Mouse (Mus musculus) lung, embryonic 16.5 days (tissue): Measurements from ENCODE around the gene Gpam. TPM values are rescaled to one million over a fixed set of nuclear protein-coding genes. Genes with fewer than 3 reads are reported as not detected.

ENCODE experiments used
- ATAC-seq: fragments of 200-750 bp; cut with Nextera tagmentation; 2 replicates; pipeline ENCODE4 v1.8.0; 2017; ENCODE audit warnings: low read depth, mild to moderate bottlenecking, moderate library complexity
- H3K27ac ChIP-seq: fragments of 300-500 bp; sonication (generic); 2 replicates; pipeline ENCODE4 v1.5.1; 2014; ENCODE audit warnings: mild to moderate bottlenecking, control low read depth, low read length
- H3K27me3 ChIP-seq: fragments of 300-500 bp; sonication (generic); 2 replicates; pipeline ENCODE4 v1.6.1; 2014; ENCODE audit warnings: low read depth, low read length, mixed read lengths; ENCODE audit not compliant: control insufficient read depth, insufficient read depth
- H3K36me3 ChIP-seq: fragments of 300-500 bp; sonication (generic); 2 replicates; pipeline ENCODE4 v1.6.1; 2014; ENCODE audit warnings: low read length; ENCODE audit not compliant: control insufficient read depth, insufficient read depth
- H3K4me1 ChIP-seq: fragments of 300-500 bp; sonication (generic); replicated peaks from 2 replicates; pipeline ENCODE4 v1.6.1; 2014; ENCODE audit warnings: low read length, mixed read lengths; ENCODE audit not compliant: control insufficient read depth, insufficient read depth
- H3K4me2 ChIP-seq: fragments of 300-500 bp; sonication (generic); 2 replicates; pipeline ENCODE4 v1.6.1; 2014; ENCODE audit warnings: low read depth, low read length, control low read depth
- H3K4me3 ChIP-seq: fragments of 300-500 bp; sonication (generic); 2 replicates; pipeline ENCODE4 v1.5.1; 2014; ENCODE audit warnings: mild to moderate bottlenecking, low read length, control low read depth
- H3K9ac ChIP-seq: fragments of 300-500 bp; sonication (generic); 2 replicates; pipeline ENCODE4 v1.6.1; 2014; ENCODE audit warnings: low read length, control low read depth
- H3K9me3 ChIP-seq: fragments of 300-500 bp; sonication (generic); 2 replicates; pipeline ENCODE4 v1.6.1; 2016; ENCODE audit warnings: low read length; ENCODE audit not compliant: control insufficient read depth
- WGBS: fragments of 180-500 bp; shearing (Covaris S2); extraction: QIAGEN DNeasy Blood & Tissue Kit; methylation state at CpG from one replicate; pipeline ENCODE4 v1.1.7; 2014; 5-methylcytosine and 5-hydroxymethylcytosine counted together
- polyA plus RNA-seq: library from polyadenylated mRNA; unstranded; fragments of >200 nt; fragmentation: Nextera tagmentation; extraction: Ambion mirVana; gene quantifications from 2 replicates; pipeline ENCODE4 v1.2.1, GENCODE M21; 2015

The Gpam gene
- polyA plus RNA-seq, 1 experiment from 2014 or later = 37.7 TPM

GRCm38 (mm10) chr19:55145136-55145535 is 18.1 kb upstream of the Gpam start:
- no peaks in the 10 kb centered on the region for H3K36me3 ChIP-seq
- H3K4me2 ChIP-seq = no peak overlapping the region
- no peak; the same call in 1 of the 2 replicates for ATAC-seq
- H3K4me3 ChIP-seq = no peak overlapping the region
- H3K9ac ChIP-seq = no peak overlapping the region
- peaks cover 19% of the 10 kb centered on the region; the same call in 1 of the 2 replicates for H3K4me1 ChIP-seq
- no peak overlapping the region for H3K27ac ChIP-seq
- no peaks in the 10 kb centered on the region for H3K9me3 ChIP-seq
- no peaks in the 10 kb centered on the region for H3K27me3 ChIP-seq
- WGBS = 52% methylated on average over 2 of the region's 2 CpGs

GRCm38 (mm10) chr19:55144691-55145090 is 17.7 kb upstream of the Gpam start:
- WGBS = 58% methylated on average over 5 of the region's 5 CpGs
- H3K4me2 ChIP-seq = no peak overlapping the region
- H3K4me3 ChIP-seq = no peak overlapping the region
- no peaks in the 10 kb centered on the region for H3K27me3 ChIP-seq
- H3K27ac ChIP-seq = no peak overlapping the region
- no peaks in the 10 kb centered on the region for H3K9me3 ChIP-seq
- H3K9ac ChIP-seq = no peak overlapping the region
- no peak for ATAC-seq
- no peaks in the 10 kb centered on the region for H3K36me3 ChIP-seq
- peaks cover 19% of the 10 kb centered on the region; the same call in 1 of the 2 replicates for H3K4me1 ChIP-seq

DNA sequence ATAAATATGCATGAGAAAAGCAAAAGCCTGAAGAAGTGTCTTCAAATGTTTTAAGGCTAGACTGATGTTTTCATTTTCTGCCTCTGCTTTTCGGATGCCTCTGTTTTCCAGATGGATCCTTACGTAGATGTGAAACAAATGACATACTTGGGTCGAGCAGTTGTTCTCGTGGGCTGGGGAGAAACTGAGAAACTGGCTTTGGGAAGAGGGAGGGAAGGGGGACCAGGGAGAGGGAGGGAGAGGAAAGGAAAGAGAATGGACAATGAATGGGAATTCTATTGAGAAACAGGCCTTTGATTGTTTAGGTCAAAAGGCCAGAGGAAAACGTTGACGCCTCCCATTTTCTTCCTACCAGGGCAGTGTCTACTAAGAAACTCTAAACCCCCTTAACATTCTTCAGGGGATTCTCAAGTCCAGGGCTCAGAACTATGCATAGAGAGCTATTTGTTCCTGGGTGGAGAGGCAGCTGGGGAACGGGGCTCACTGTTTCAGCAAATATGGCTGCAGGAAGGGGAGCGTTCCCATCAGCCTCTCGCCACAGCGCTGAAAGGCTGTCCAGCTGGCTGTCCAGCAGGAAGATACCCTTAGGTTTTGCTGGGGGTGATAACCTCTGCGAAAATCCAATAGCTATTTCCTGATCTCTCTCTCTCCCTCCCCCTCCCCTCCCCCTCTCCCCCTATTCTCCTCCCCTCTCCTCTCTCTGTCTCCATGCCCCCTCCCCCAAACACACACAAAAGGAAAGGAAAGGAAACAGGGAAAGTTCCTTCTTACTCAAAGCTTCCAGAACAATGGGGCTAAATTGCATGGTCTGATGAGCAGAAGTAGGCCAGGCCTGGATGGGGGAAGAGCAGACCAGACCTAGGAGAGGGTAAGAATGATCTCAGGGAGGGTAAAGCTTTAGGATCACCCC is 16.6 kb upstream of the Gpam start:
- peak; percentile 51 for ATAC-seq
- Histone ChIP-seq H3K4me2 (no peak overlapping the region), H3K27me3 (no peaks in the 10 kb centered on the region), H3K4me1 (peaks cover 19% of the 10 kb centered on the region), H3K4me3 (no peak overlapping the region), H3K9ac (no peak overlapping the region), H3K9me3 (no peaks in the 10 kb centered on the region), H3K27ac (peak overlapping the region; percentile 67; the same call in 1 of the 2 replicates), H3K36me3 (no peaks in the 10 kb centered on the region)
- 39% methylated on average over 11 of the region's 11 CpGs for WGBS

DNA sequence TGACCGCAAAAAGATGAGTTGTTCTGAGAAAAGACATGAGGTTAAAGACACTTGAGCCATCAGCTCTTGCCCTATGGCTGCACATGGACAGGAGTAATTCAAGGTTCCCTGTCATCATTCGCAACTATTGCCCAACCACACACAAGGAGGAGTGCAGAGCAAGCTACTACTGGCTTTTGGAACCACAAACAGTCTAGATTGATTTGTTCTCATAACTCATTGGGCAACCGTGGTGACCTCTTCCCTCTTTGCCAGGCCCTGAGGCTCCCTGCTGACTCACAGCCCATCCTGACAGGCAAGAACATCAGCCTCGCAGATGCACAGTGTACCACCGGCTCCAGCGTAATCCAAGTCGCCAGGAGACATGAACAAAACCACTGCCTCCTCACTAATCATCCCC is 12.3 kb upstream of the Gpam start:
- H3K27ac ChIP-seq = no peak overlapping the region
- ATAC-seq = no peak
- H3K4me1 ChIP-seq = peaks cover 27% of the 10 kb centered on the region
- WGBS = 58% methylated on average over 7 of the region's 7 CpGs
- H3K9me3 ChIP-seq = no peaks in the 10 kb centered on the region
- H3K4me3 ChIP-seq = no peak overlapping the region
- no peak overlapping the region for H3K9ac ChIP-seq
- H3K27me3 ChIP-seq = no peaks in the 10 kb centered on the region
- H3K4me2 ChIP-seq = no peak overlapping the region
- no peaks in the 10 kb centered on the region for H3K36me3 ChIP-seq

DNA sequence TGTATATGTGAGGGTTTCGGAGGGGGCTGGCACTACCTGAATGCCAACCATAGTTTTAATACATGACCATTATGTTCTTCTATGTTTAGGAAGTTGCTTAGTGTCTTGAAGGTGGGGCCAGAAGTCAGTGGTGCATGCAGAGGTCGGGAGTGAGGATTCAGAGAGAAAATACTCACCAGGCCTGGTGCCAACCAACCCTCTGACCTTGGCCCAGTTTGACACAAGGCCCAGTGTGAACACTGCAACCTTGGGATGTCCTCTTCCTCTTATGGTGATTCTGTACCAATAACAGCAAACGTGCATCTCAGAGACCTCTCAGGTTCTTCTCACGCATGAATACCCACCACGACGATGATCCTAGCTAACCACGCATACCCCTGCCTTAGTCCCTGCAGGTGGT is 11.5 kb upstream of the Gpam start:
- Histone ChIP-seq H3K27ac (0 out of 2 replicates have a peak overlapping the region, but pooled peaks have one; percentile 47), H3K9me3 (no peaks in the 10 kb centered on the region), H3K27me3 (no peaks in the 10 kb centered on the region), H3K9ac (no peak overlapping the region), H3K4me2 (no peak overlapping the region), H3K4me3 (no peak overlapping the region), H3K36me3 (no peaks in the 10 kb centered on the region), H3K4me1 (peaks cover 21% of the 10 kb centered on the region)
- WGBS = 83% methylated on average over 7 of the region's 7 CpGs
- no peak for ATAC-seq

DNA sequence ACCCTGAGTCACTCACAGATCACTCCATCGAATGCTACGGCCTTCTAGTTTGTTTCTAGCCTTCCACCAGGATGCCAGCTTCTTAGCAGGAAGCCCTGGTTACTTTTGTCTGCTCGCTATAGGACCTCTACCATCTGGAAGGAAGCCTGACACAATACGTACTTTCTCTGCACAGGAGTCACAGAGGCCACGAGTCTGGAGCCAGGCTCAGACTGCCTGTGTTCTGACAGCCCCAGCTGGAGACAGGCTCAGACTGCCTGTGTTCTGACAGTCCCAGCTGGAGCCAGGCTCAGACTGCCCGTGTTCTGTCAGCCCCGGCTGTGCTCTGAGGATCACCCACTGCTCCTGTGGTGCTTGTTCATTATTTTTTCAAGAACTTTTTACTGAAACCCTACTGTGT is 10.8 kb upstream of the Gpam start:
- H3K27ac ChIP-seq = peak overlapping the region; percentile 83
- H3K4me3 ChIP-seq = no peak overlapping the region
- peak; percentile 88 for ATAC-seq
- no peaks in the 10 kb centered on the region for H3K27me3 ChIP-seq
- H3K4me1 ChIP-seq = peaks cover 21% of the 10 kb centered on the region
- H3K36me3 ChIP-seq = no peaks in the 10 kb centered on the region
- no peak overlapping the region for H3K4me2 ChIP-seq
- 32% methylated on average over 7 of the region's 7 CpGs for WGBS
- H3K9ac ChIP-seq = no peak overlapping the region
- H3K9me3 ChIP-seq = no peaks in the 10 kb centered on the region

DNA sequence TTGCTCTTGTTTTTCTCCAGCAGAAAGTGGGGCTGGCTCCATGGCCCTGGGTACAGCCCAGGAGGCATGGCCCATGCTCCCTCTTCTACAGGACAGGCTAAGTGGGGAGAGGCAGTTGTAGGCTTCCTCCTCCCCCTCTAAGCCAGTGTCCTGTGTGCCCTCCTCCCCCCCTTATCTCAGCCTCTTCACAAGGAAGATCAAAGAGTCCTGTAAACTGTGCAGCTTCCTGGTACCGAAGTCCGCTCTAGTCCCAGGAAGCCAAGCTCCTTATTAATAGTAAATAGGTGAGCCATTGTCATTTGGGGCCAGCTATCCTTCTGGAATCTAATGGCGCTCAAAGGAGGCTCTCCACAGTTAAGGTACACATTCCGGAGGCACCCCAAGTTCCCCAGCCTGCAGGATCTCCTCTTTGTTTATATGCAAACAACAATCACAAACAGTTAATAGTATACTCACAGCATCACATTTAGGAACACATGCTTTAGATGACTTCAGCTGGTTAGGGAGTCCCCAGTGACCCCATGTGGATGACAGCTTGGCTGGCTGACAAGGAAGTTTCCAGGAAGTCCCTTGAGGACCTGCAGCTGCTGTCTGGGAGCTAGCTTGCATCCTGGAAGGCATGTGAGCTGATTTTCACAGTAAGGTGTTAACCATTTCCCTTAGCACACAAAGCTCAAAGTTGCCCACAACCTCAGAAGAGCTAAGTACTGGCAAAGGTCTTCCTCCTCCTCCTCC is 9.8 kb upstream of the Gpam start:
- no peaks in the 10 kb centered on the region for H3K27me3 ChIP-seq
- H3K9ac ChIP-seq = no peak overlapping the region
- H3K4me3 ChIP-seq = no peak overlapping the region
- peak; percentile 67 for ATAC-seq
- peaks cover 21% of the 10 kb centered on the region for H3K4me1 ChIP-seq
- no peak overlapping the region for H3K4me2 ChIP-seq
- whole genome bisulfite sequencing = 25% methylated on average over 4 of the region's 4 CpGs
- no peaks in the 10 kb centered on the region for H3K36me3 ChIP-seq
- peak overlapping the region; percentile 83 for H3K27ac ChIP-seq
- H3K9me3 ChIP-seq = no peaks in the 10 kb centered on the region

GRCm38 (mm10) chr19:55135918-55136317 is 8.9 kb upstream of the Gpam start:
- Histone ChIP-seq H3K36me3 (no peaks in the 10 kb centered on the region), H3K4me2 (no peak overlapping the region), H3K4me1 (peaks cover 21% of the 10 kb centered on the region), H3K27me3 (no peaks in the 10 kb centered on the region), H3K9me3 (no peaks in the 10 kb centered on the region), H3K4me3 (no peak overlapping the region), H3K9ac (no peak overlapping the region), H3K27ac (no peak overlapping the region)
- whole genome bisulfite sequencing = 88% methylated on average over 3 of the region's 3 CpGs
- ATAC-seq = no peak

GRCm38 (mm10) chr19:55134521-55134920 is 7.5 kb upstream of the Gpam start:
- Histone ChIP-seq H3K9ac (no peak overlapping the region), H3K27me3 (no peaks in the 10 kb centered on the region), H3K36me3 (no peaks in the 10 kb centered on the region), H3K9me3 (no peaks in the 10 kb centered on the region), H3K4me2 (no peak overlapping the region), H3K4me1 (peaks cover 21% of the 10 kb centered on the region), H3K4me3 (no peak overlapping the region), H3K27ac (no peak overlapping the region)
- ATAC-seq = peak; percentile 47; the same call in 1 of the 2 replicates
- 63% methylated on average over 9 of the region's 9 CpGs for WGBS
